Mouse (Mus musculus): Measurements from ENCODE around the gene Olfr1487. TPM values are rescaled to one million over a fixed set of nuclear protein-coding genes. Genes with fewer than 3 reads are reported as not detected.
"Not testable (repeated sequence)": the region's sequence is repeated elsewhere in the genome, so short reads cannot be mapped to it uniquely, and the experiment has no call there.

Gene Olfr1487
- not detected in 2 replicates for total RNA-seq (2014; fragmentation: Nextera tagmentation)
- total RNA-seq (2017) = 0.05 and 0.12 TPM in 2 replicates
- polyA plus RNA-seq (2012) = not detected in 2 replicates

- not testable (repeated sequence) for DNase-seq (ENCODE audit: low spot score); H3K4me1 ChIP-seq (ENCODE audit: insufficient read depth, low read depth, low read length); H3K27me3 ChIP-seq (ENCODE audit: insufficient read depth, low read length); H3K9me3 ChIP-seq (replicated peaks); H3K36me3 ChIP-seq (replicated peaks); ATAC-seq (ENCODE audit: extremely low read depth, insufficient number of reproducible peaks, low FRiP score, poor library complexity, severe bottlenecking); H3K4me3 ChIP-seq (ENCODE audit: low read depth, low read length)
These were observed at the start of gene Olfr1487 for GRCm38 (mm10) chr19:13617075-13617474. Gene Olfr1487 (plus strand): TSS chr19:13617375.

GRCm38 (mm10) chr19:13583211-13583610 lies 34.0 kb upstream of the Olfr1487 start, which contains the start of gene Olfr1484:
Gene Olfr1484 (plus strand): TSS chr19:13583511.
- ATAC-seq (ENCODE audit: extremely low read depth, insufficient number of reproducible peaks, low FRiP score, poor library complexity, severe bottlenecking) (no peak), DNase-seq (ENCODE audit: low spot score) (no peak)
- Histone ChIP-seq H3K9me3 (replicated peaks) (no peaks in the 10 kb centered on the region), H3K36me3 (replicated peaks) (no peaks in the 10 kb centered on the region), H3K4me3 (ENCODE audit: low read depth, low read length) (no peak within 1 kb of the TSS), H3K4me1 (ENCODE audit: insufficient read depth, low read depth, low read length) (no peaks in the 10 kb centered on the region), H3K27me3 (ENCODE audit: insufficient read depth, low read length) (no peaks in the 10 kb centered on the region)
- no peak for TF ChIP-seq GATA1 (IDR thresholded peaks at IDR 0.05; ENCODE audit: borderline replicate concordance, low read length)
- no peak for TF ChIP-seq POLR2AphosphoS5 (IDR thresholded peaks at IDR 0.05; ENCODE audit: insufficient replicate concordance, low read depth, low read length)
- TF ChIP-seq GATA2 (IDR thresholded peaks at IDR 0.05; ENCODE audit: borderline replicate concordance, low read depth, low read length) = no peak
- no peak for TF ChIP-seq CTCF (IDR thresholded peaks at IDR 0.05; ENCODE audit: low read depth, low read length)
- TF ChIP-seq TAL1 (conservative IDR thresholded peaks at IDR 0.05; ENCODE audit: low read depth, low read length) = no peak

GRCm38 (mm10) chr19:13631321-13631720 lies 14.1 kb downstream of the Olfr1487 start, which contains the start of gene Olfr1489:
Gene Olfr1489 (plus strand): TSS chr19:13631621.
- TF ChIP-seq POLR2AphosphoS5 (IDR thresholded peaks at IDR 0.05; ENCODE audit: insufficient replicate concordance, low read depth, low read length) = no peak
- TF ChIP-seq CTCF (IDR thresholded peaks at IDR 0.05; ENCODE audit: low read depth, low read length) = no peak
- no peak for TF ChIP-seq GATA1 (IDR thresholded peaks at IDR 0.05; ENCODE audit: borderline replicate concordance, low read length)
- no peaks in the 10 kb centered on the region for H3K36me3 ChIP-seq (replicated peaks)
- H3K27me3 ChIP-seq (ENCODE audit: insufficient read depth, low read length) = no peaks in the 10 kb centered on the region
- no peak within 1 kb of the TSS for H3K4me3 ChIP-seq (ENCODE audit: low read depth, low read length)
- ATAC-seq (ENCODE audit: extremely low read depth, insufficient number of reproducible peaks, low FRiP score, poor library complexity, severe bottlenecking) = no peak
- no peak for DNase-seq (ENCODE audit: low spot score)
- no peaks in the 10 kb centered on the region for H3K4me1 ChIP-seq (ENCODE audit: insufficient read depth, low read depth, low read length)
- H3K9me3 ChIP-seq (replicated peaks) = no peaks in the 10 kb centered on the region

GRCm38 (mm10) chr19:13650791-13651190 lies 33.6 kb downstream of the Olfr1487 start, which contains the start of gene Olfr1490:
Gene Olfr1490 (plus strand): TSS chr19:13651091.
- Histone ChIP-seq H3K36me3 (replicated peaks) (no peaks in the 10 kb centered on the region), H3K4me1 (ENCODE audit: insufficient read depth, low read depth, low read length) (no peaks in the 10 kb centered on the region), H3K4me3 (ENCODE audit: low read depth, low read length) (no peak within 1 kb of the TSS), H3K27me3 (ENCODE audit: insufficient read depth, low read length) (no peaks in the 10 kb centered on the region), H3K9me3 (replicated peaks) (no peaks in the 10 kb centered on the region)
- no peak for TF ChIP-seq GATA2 (IDR thresholded peaks at IDR 0.05; ENCODE audit: borderline replicate concordance, low read depth, low read length)
- TF ChIP-seq GATA1 (IDR thresholded peaks at IDR 0.05; ENCODE audit: borderline replicate concordance, low read length) = no peak
- TF ChIP-seq CTCF (IDR thresholded peaks at IDR 0.05; ENCODE audit: low read depth, low read length) = no peak
- no peak for TF ChIP-seq TAL1 (conservative IDR thresholded peaks at IDR 0.05; ENCODE audit: low read depth, low read length)
- no peak for TF ChIP-seq POLR2AphosphoS5 (IDR thresholded peaks at IDR 0.05; ENCODE audit: insufficient replicate concordance, low read depth, low read length)
- ATAC-seq (ENCODE audit: extremely low read depth, insufficient number of reproducible peaks, low FRiP score, poor library complexity, severe bottlenecking) = no peak
- no peak for DNase-seq (ENCODE audit: low spot score)

Other genes with a start within 250 kb of the Olfr1487 start
- gene Olfr1469, start 209.5 kb upstream of the Olfr1487 start, total RNA-seq (2014; fragmentation: Nextera tagmentation) = not detected in 2 replicates
- 0.16 and 0.17 TPM in 2 replicates for gene Olfr1469, start 209.5 kb upstream of the Olfr1487 start, total RNA-seq (2017)
- not detected in 2 replicates for gene Olfr1469, start 209.5 kb upstream of the Olfr1487 start, polyA plus RNA-seq (2012)
- not detected in 2 replicates for gene Olfr1471, start 174.0 kb upstream of the Olfr1487 start, total RNA-seq (2014; fragmentation: Nextera tagmentation)
- 0.23 and 0.33 TPM in 2 replicates for gene Olfr1471, start 174.0 kb upstream of the Olfr1487 start, total RNA-seq (2017)
- gene Olfr1471, start 174.0 kb upstream of the Olfr1487 start, polyA plus RNA-seq (2012) = not detected in 2 replicates
- gene Olfr1472, start 161.3 kb upstream of the Olfr1487 start, total RNA-seq (2014; fragmentation: Nextera tagmentation) = not detected in 2 replicates
- gene Olfr1472, start 161.3 kb upstream of the Olfr1487 start, total RNA-seq (2017) = not detected in 2 replicates
- not detected in 2 replicates for gene Olfr1472, start 161.3 kb upstream of the Olfr1487 start, polyA plus RNA-seq (2012)
- not detected in 2 replicates for gene Olfr1474, start 147.8 kb upstream of the Olfr1487 start, total RNA-seq (2014; fragmentation: Nextera tagmentation)
- gene Olfr1474, start 147.8 kb upstream of the Olfr1487 start, total RNA-seq (2017) = 1.1 TPM in 1 of 2 replicates, not detected in the other
- not detected in 2 replicates for gene Olfr1474, start 147.8 kb upstream of the Olfr1487 start, polyA plus RNA-seq (2012)
- not detected in 2 replicates for gene Olfr1475, start 137.2 kb upstream of the Olfr1487 start, total RNA-seq (2014; fragmentation: Nextera tagmentation)
- gene Olfr1475, start 137.2 kb upstream of the Olfr1487 start, total RNA-seq (2017) = 0.12 and 0.22 TPM in 2 replicates
- not detected in 2 replicates for gene Olfr1475, start 137.2 kb upstream of the Olfr1487 start, polyA plus RNA-seq (2012)
- not detected in 2 replicates for gene Olfr1477, start 116.8 kb upstream of the Olfr1487 start, total RNA-seq (2014; fragmentation: Nextera tagmentation)
- 0.12 TPM in 1 of 2 replicates, not detected in the other for gene Olfr1477, start 116.8 kb upstream of the Olfr1487 start, total RNA-seq (2017)
- not detected in 2 replicates for gene Olfr1477, start 116.8 kb upstream of the Olfr1487 start, polyA plus RNA-seq (2012)
- not detected in 2 replicates for gene Olfr1480, start 89.5 kb upstream of the Olfr1487 start, total RNA-seq (2014; fragmentation: Nextera tagmentation)
- gene Olfr1480, start 89.5 kb upstream of the Olfr1487 start, total RNA-seq (2017) = 0.23 TPM in 1 of 2 replicates, not detected in the other
- gene Olfr1480, start 89.5 kb upstream of the Olfr1487 start, polyA plus RNA-seq (2012) = not detected in 2 replicates
- not detected in 2 replicates for gene Olfr1484, start 33.9 kb upstream of the Olfr1487 start, total RNA-seq (2014; fragmentation: Nextera tagmentation)
- gene Olfr1484, start 33.9 kb upstream of the Olfr1487 start, total RNA-seq (2017) = 0.06 and 0.76 TPM in 2 replicates
- not detected in 2 replicates for gene Olfr1484, start 33.9 kb upstream of the Olfr1487 start, polyA plus RNA-seq (2012)
- not detected in 2 replicates for gene Olfr1489, start 14.2 kb downstream of the Olfr1487 start, total RNA-seq (2014; fragmentation: Nextera tagmentation)
- 0.12 and 0.44 TPM in 2 replicates for gene Olfr1489, start 14.2 kb downstream of the Olfr1487 start, total RNA-seq (2017)
- gene Olfr1489, start 14.2 kb downstream of the Olfr1487 start, polyA plus RNA-seq (2012) = not detected in 2 replicates
- not detected in 2 replicates for gene Olfr1490, start 33.7 kb downstream of the Olfr1487 start, total RNA-seq (2014; fragmentation: Nextera tagmentation)
- 0.06 TPM in 1 of 2 replicates, not detected in the other for gene Olfr1490, start 33.7 kb downstream of the Olfr1487 start, total RNA-seq (2017)
- gene Olfr1490, start 33.7 kb downstream of the Olfr1487 start, polyA plus RNA-seq (2012) = not detected in 2 replicates
- gene Olfr1491, start 79.9 kb downstream of the Olfr1487 start, total RNA-seq (2014; fragmentation: Nextera tagmentation) = not detected in 2 replicates
- gene Olfr1491, start 79.9 kb downstream of the Olfr1487 start, total RNA-seq (2017) = 0.11 and 0.12 TPM in 2 replicates
- gene Olfr1491, start 79.9 kb downstream of the Olfr1487 start, polyA plus RNA-seq (2012) = not detected in 2 replicates
- not detected in 2 replicates for gene Olfr1493-ps1, start 105.9 kb downstream of the Olfr1487 start, total RNA-seq (2014; fragmentation: Nextera tagmentation)
- gene Olfr1493-ps1, start 105.9 kb downstream of the Olfr1487 start, total RNA-seq (2017) = 0.11 TPM in 1 of 2 replicates, not detected in the other
- gene Olfr1493-ps1, start 105.9 kb downstream of the Olfr1487 start, polyA plus RNA-seq (2012) = not detected in 2 replicates
- gene Olfr1494, start 122.4 kb downstream of the Olfr1487 start, total RNA-seq (2014; fragmentation: Nextera tagmentation) = not detected in 2 replicates
- gene Olfr1494, start 122.4 kb downstream of the Olfr1487 start, total RNA-seq (2017) = 0.05 and 0.12 TPM in 2 replicates
- not detected in 2 replicates for gene Olfr1494, start 122.4 kb downstream of the Olfr1487 start, polyA plus RNA-seq (2012)
- gene Olfr1495, start 147.2 kb downstream of the Olfr1487 start, total RNA-seq (2014; fragmentation: Nextera tagmentation) = not detected in 2 replicates
- not detected in 2 replicates for gene Olfr1495, start 147.2 kb downstream of the Olfr1487 start, total RNA-seq (2017)
- not detected in 2 replicates for gene Olfr1495, start 147.2 kb downstream of the Olfr1487 start, polyA plus RNA-seq (2012)
- not detected in 2 replicates for gene Olfr1496, start 160.5 kb downstream of the Olfr1487 start, total RNA-seq (2014; fragmentation: Nextera tagmentation)
- 0.27 and 0.29 TPM in 2 replicates for gene Olfr1496, start 160.5 kb downstream of the Olfr1487 start, total RNA-seq (2017)
- not detected in 2 replicates for gene Olfr1496, start 160.5 kb downstream of the Olfr1487 start, polyA plus RNA-seq (2012)
- gene Olfr1497, start 180.8 kb downstream of the Olfr1487 start, total RNA-seq (2014; fragmentation: Nextera tagmentation) = not detected in 2 replicates
- gene Olfr1497, start 180.8 kb downstream of the Olfr1487 start, total RNA-seq (2017) = 0.06 TPM in 1 of 2 replicates, not detected in the other
- gene Olfr1497, start 180.8 kb downstream of the Olfr1487 start, polyA plus RNA-seq (2012) = not detected in 2 replicates
- gene Olfr1499, start 202.1 kb downstream of the Olfr1487 start, total RNA-seq (2014; fragmentation: Nextera tagmentation) = not detected in 2 replicates
- gene Olfr1499, start 202.1 kb downstream of the Olfr1487 start, total RNA-seq (2017) = 0.46 TPM in 1 of 2 replicates, not detected in the other
- not detected in 2 replicates for gene Olfr1499, start 202.1 kb downstream of the Olfr1487 start, polyA plus RNA-seq (2012)
- not detected in 2 replicates for gene Olfr1500, start 213.1 kb downstream of the Olfr1487 start, total RNA-seq (2014; fragmentation: Nextera tagmentation)
- gene Olfr1500, start 213.1 kb downstream of the Olfr1487 start, total RNA-seq (2017) = not detected in 2 replicates
- not detected in 2 replicates for gene Olfr1500, start 213.1 kb downstream of the Olfr1487 start, polyA plus RNA-seq (2012)
- not detected in 2 replicates for gene Olfr1501, start 233.3 kb downstream of the Olfr1487 start, total RNA-seq (2014; fragmentation: Nextera tagmentation)
- 0.05 TPM in 1 of 2 replicates, not detected in the other for gene Olfr1501, start 233.3 kb downstream of the Olfr1487 start, total RNA-seq (2017)
- gene Olfr1501, start 233.3 kb downstream of the Olfr1487 start, polyA plus RNA-seq (2012) = not detected in 2 replicates
- not detected in 2 replicates for gene Olfr1502, start 244.4 kb downstream of the Olfr1487 start, total RNA-seq (2014; fragmentation: Nextera tagmentation)
- 0.38 TPM in 1 of 2 replicates, not detected in the other for gene Olfr1502, start 244.4 kb downstream of the Olfr1487 start, total RNA-seq (2017)
- gene Olfr1502, start 244.4 kb downstream of the Olfr1487 start, polyA plus RNA-seq (2012) = not detected in 2 replicates